17 mouse cellular contexts compared by ENCODE assay signal in the genomic region with DNA sequence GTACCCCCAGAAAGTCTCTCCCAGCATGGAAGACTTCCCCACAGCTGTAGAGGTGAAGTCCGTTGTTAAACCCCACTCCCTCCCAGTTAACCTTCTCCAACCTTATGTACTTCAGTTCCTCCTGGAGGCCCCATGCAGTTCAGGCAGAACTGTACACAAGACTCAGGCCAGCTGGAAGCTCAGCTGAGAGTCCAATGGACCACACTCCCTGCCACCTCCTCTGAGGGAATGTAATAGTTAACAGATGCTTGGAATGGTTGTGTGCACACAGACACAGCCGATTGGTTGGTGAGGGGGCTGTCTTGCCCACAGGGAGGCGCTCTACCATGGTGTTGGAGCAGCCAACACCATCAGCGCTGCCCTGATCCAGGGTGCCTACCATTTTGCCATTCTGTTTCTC. TPM values are rescaled to one million over a fixed set of nuclear protein-coding genes. Genes with fewer than 3 reads are reported as not detected.
A peak's percentile ranks its signal among the peaks of the same experiment; 100 is the strongest.
DNase-seq lines count a peak whose midpoint lies in the region; ATAC-seq and TF ChIP-seq lines count a peak whose summit lies in the region.
"Had no signal": no experiment of that assay in that cellular context is flagged by ENCODE, and none has a peak within 500 bp of the region (broad histone marks: within the 10 kb centered on the region; RNA-seq: fewer than 3 reads in every experiment).

No protein-coding gene starts in this region.

- DNase-seq in embryo, embryonic 10 days (ENCODE audit: low spot score) = peak; percentile 21
- DNase-seq in embryo, embryonic 9.5 days (ENCODE audit: extremely low spot score) = no peak
- no peak for DNase-seq in heart, postnatal 36 days
- no peak for DNase-seq in liver, postnatal 0 days
- DNase-seq in liver (no peak), ZHBTc4 (ENCODE audit: low read depth, low spot score) (peak; percentile 24)
- DNase-seq in frontal cortex, postnatal 10 days (ENCODE audit: low spot score in 2 of 2) = no peak
- DNase-seq: adrenal gland, postnatal 10 days; cerebellum, adult 8-10 months; layer of hippocampus, postnatal 36 days; right cerebral cortex, postnatal 14 days; thymus, postnatal 25 days had no signal

- H3K9ac ChIP-seq in heart, embryonic 14.5 days (ENCODE audit: low read length) = no peak overlapping the region
- no peak overlapping the region for H3K9ac ChIP-seq in liver, postnatal 0 days (replicated peaks)
- H3K9ac ChIP-seq: liver, embryonic 15.5 days; neural tube, embryonic 12.5 days had no signal

- peaks cover 6% of the 10 kb centered on the region for H3K9me3 ChIP-seq in heart, embryonic 14.5 days (ENCODE audit: control insufficient read depth, low read length)
- H3K9me3 ChIP-seq in liver, postnatal 0 days (ENCODE audit: low read length) = no peaks in the 10 kb centered on the region
- H3K9me3 ChIP-seq: liver, embryonic 15.5 days; megakaryocyte, embryonic 14.5 days had no signal

- no peaks in the 10 kb centered on the region for H3K36me3 ChIP-seq in heart, embryonic 14.5 days (ENCODE audit: control insufficient read depth, insufficient read depth, low read length)
- H3K36me3 ChIP-seq in liver, postnatal 0 days (replicated peaks; ENCODE audit: insufficient read depth, low read length) = no peaks in the 10 kb centered on the region
- H3K36me3 ChIP-seq: liver, embryonic 15.5 days; neural tube, embryonic 12.5 days had no signal

- no peak overlapping the region for H3K4me3 ChIP-seq in heart, embryonic 14.5 days (ENCODE audit: control insufficient read depth in 1 of 2, insufficient read depth in 1 of 2, low read depth in 1 of 2, low read length in 2 of 2)
- H3K4me3 ChIP-seq in liver, postnatal 0 days (ENCODE audit: low read depth, low read length) = no peak overlapping the region
- H3K4me3 ChIP-seq: liver, embryonic 15.5 days; megakaryocyte, embryonic 14.5 days; neural tube, embryonic 12.5 days had no signal

- peak overlapping the region; percentile 4 to 66; a peak in 2 of 4 replicates for H3K27ac ChIP-seq in heart, embryonic 14.5 days (replicated peaks in 1 of 2; ENCODE audit: control insufficient read depth in 1 of 2, insufficient read depth in 1 of 2, low read depth in 2 of 2, low read length in 2 of 2)
- H3K27ac ChIP-seq in liver, postnatal 0 days (ENCODE audit: low read depth) = no peak overlapping the region
- H3K27ac ChIP-seq: liver, embryonic 15.5 days; neural tube, embryonic 12.5 days had no signal

- intact Hi-C loops in heart, postnatal 36 days (cut with DNase I) = no loop called here

- H3K4me2 ChIP-seq in heart, embryonic 14.5 days (ENCODE audit: low read length) = 0 out of 2 replicates have a peak overlapping the region, but pooled peaks have one; percentile 42
- H3K4me2 ChIP-seq in liver, postnatal 0 days (ENCODE audit: low read depth, low read length) = no peak overlapping the region
- H3K4me2 ChIP-seq: liver, embryonic 15.5 days; neural tube, embryonic 12.5 days had no signal

- TF ChIP-seq EP300 in liver, postnatal 0 days (IDR thresholded peaks at IDR 0.05; ENCODE audit: low read depth) = no peak

- no peak for ATAC-seq in heart, embryonic 14.5 days (ENCODE audit: insufficient number of reproducible peaks, insufficient read depth, low FRiP score, low read depth)
- ATAC-seq in liver, postnatal 0 days = no peak
- ATAC-seq: forebrain, embryonic 16.5 days had no signal

- TF ChIP-seq CTCF in liver, postnatal 0 days (IDR thresholded peaks at IDR 0.05; ENCODE audit: low read depth) = peak; percentile 10; the same call in 1 of the 2 replicates

- H3K4me1 ChIP-seq in heart, embryonic 14.5 days (ENCODE audit: control insufficient read depth in 2 of 2, insufficient read depth in 2 of 2, low read length in 2 of 2) = peaks cover 22 to 24% of the 10 kb centered on the region in 2 experiments
- H3K4me1 ChIP-seq in liver, postnatal 0 days (ENCODE audit: insufficient read depth) = 0 out of 2 replicates have a peak, but pooled peaks cover 3% of the 10 kb centered on the region
- H3K4me1 ChIP-seq: neural tube, embryonic 12.5 days had no signal

- no peaks in the 10 kb centered on the region for H3K27me3 ChIP-seq in heart, embryonic 14.5 days (ENCODE audit: control insufficient read depth, insufficient read depth, low read length)
- H3K27me3 ChIP-seq in liver, postnatal 0 days (ENCODE audit: insufficient read depth, low read length) = no peaks in the 10 kb centered on the region
- H3K27me3 ChIP-seq: megakaryocyte, embryonic 14.5 days; neural tube, embryonic 12.5 days had no signal

- WGBS in heart, embryonic 14.5 days = 77% methylated on average over 4 of the region's 4 CpGs
- 76% methylated on average over 4 of the region's 4 CpGs for WGBS in liver, postnatal 0 days (ENCODE audit: insufficient replicate concordance)

RNA-seq across cellular contexts. Expression of a gene that starts 24.2 kb away (rescaled TPM):
- polyA plus RNA-seq in heart, embryonic 14.5 days (2014; fragmentation: Nextera tagmentation; extraction: Ambion mirVana) = 13.4 and 15.4 TPM in 2 replicates
- total RNA-seq in heart, postnatal 36 days (2021) = 10 to 100 TPM; 16.9 to 22.0 TPM
- 1.8 TPM in 2 replicates for polyA plus RNA-seq in liver, postnatal 0 days (2015; fragmentation: Nextera tagmentation; extraction: Ambion mirVana)

Comparison
In these comparisons a context has a peak if more than half of its experiments do, and no peak if none do; other contexts are left out.
1. DNase-seq: peak in embryo, embryonic 10 days (single experiment) and ZHBTc4 (single experiment); none in embryo, embryonic 9.5 days (single experiment), heart, postnatal 36 days (0 of 2), liver, postnatal 0 days (single experiment), liver (single experiment) and frontal cortex, postnatal 10 days (0 of 2).